Mouse (Mus musculus) liver, adult (tissue): ENCODE results near the gene Gpr150.

Source experiments
- GATA4 ChIP-seq: IDR thresholded peaks from 2 replicates; pipeline ENCODE4 v1.6.1; 2014; ENCODE audit warnings: mild to moderate bottlenecking, low read length; ENCODE audit not compliant: insufficient replicate concordance

Gpr150 gene

DNA sequence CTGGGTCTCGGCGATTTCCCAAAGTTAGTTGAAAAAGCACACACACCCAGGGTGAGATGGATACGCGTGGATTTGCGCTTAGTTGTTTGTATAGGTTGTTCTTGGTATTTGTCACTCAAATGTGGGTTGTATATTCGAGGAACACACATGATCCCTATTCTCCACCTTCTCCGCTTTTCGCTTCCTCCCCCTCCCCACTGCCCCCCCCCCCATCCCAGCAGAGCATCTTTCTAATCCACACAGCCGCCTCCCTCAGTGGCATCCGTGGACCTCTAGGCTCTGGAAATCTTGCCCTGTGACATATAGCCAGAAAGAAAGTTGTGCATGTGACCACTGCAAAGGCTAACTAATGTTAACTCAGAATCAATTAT is at the start of gene Gpr150:
TSS of gene Gpr150 (minus strand) at position 101 of the 371 bp plus-strand sequence.
- no peak for TF ChIP-seq GATA4

DNA sequence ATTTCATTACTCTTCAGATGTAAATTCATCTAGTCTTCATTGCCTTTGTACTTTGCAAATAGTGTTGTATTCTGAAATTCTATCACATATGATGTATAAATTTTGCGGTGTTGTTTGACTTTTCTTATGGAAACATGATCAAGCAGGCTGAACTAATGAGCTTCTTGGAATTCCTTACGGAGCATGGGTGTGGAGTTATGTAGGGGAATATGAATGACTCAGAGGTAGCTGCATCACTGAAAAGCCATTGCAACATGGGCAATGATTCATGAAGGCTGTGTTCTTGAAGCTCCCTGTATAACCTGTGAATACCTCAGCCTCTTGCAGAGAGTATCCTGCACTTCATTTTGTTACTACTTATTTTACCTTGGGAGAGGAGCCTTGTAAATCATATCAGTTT is 45.2 kb upstream of the Gpr150 start:
- TF ChIP-seq GATA4, result no peak

DNA sequence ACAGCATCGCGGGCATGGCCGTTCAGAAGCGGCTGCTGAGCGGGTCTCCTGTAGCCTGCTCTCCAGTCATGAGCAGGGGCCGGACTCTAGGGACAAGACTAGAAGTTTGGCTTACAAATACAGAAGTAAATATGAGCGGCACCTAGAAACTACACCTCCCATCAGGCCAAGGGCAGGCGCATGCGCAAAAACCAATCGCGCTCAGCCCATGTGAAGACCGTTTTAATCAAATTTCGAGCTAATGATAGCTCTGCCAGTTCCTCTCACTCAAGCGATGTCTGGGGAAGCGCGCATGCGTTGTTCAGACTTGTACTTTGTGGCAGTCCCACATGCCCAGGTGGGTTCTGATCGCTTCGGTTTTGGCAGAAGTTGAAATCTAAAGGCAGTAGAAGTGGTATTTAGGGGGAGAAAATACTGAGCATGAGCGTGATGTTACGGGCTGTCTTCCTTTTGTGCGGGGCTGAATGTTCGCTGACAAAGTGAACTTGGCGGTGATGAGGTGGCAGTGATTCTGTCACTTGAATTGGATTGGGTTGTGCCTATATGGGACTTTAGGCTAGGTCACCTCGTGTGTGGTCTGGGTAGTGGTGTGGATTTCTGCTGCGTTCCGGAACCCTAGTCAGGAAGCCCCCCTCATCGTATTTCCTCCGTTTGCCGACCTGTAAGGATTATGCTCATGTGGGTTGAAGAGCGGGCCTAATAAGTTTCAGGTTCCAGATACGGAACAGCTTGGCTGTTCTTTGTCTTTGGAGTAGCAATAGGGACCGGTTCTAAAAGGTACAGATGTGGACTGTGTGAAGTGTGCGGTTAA is 41.9 kb upstream of the Gpr150 start, which contains the start of the genes Arsk and Ttc37:
TSS of gene Arsk (minus strand) at position 168 of the 811 bp plus-strand sequence.
TSS of gene Ttc37 (plus strand) at position 242 of the 811 bp plus-strand sequence.
- peak; percentile 54; the same call in 1 of the 2 replicates for TF ChIP-seq GATA4

GRCm38 (mm10) chr13:76098116-76098492 is 41.3 kb upstream of the Gpr150 start:
- TF ChIP-seq GATA4, result no peak

- TF ChIP-seq GATA4, result no peak
Observed at GRCm38 (mm10) chr13:76074323-76074722, 17.5 kb upstream of the Gpr150 start.

- no peak for TF ChIP-seq GATA4
Observed at GRCm38 (mm10) chr13:76064363-76064945, 7.7 kb upstream of the Gpr150 start.

GRCm38 (mm10) chr13:76063548-76063947 is 6.8 kb upstream of the Gpr150 start:
- no peak for TF ChIP-seq GATA4

- TF ChIP-seq GATA4, result no peak
Observed at GRCm38 (mm10) chr13:76062569-76062968, 5.8 kb upstream of the Gpr150 start.

DNA sequence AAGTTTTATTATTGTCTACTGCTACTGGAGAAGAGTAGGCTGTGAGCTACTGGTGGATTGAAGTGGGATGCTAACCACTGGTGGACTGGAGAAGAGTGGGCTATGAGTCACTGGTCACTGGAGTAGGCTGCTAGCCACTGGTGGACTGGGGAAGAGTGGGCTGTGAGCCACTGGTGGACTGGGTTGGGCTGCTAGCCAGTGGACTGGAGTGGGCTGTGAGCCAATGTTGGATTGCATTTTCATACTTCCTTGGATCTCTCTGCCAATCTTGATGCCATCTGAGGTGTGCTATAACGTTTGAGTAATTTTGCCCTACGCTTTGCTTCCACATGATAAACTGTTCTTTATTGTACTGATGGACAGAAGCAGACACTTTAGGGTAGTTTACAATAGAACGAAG is 5.3 kb upstream of the Gpr150 start:
- TF ChIP-seq GATA4, result no peak

GRCm38 (mm10) chr13:76059591-76059990 is 2.8 kb upstream of the Gpr150 start:
- no peak for TF ChIP-seq GATA4

GRCm38 (mm10) chr13:76057267-76058069 is 672 bp upstream of the Gpr150 start:
- TF ChIP-seq GATA4, result no peak

DNA sequence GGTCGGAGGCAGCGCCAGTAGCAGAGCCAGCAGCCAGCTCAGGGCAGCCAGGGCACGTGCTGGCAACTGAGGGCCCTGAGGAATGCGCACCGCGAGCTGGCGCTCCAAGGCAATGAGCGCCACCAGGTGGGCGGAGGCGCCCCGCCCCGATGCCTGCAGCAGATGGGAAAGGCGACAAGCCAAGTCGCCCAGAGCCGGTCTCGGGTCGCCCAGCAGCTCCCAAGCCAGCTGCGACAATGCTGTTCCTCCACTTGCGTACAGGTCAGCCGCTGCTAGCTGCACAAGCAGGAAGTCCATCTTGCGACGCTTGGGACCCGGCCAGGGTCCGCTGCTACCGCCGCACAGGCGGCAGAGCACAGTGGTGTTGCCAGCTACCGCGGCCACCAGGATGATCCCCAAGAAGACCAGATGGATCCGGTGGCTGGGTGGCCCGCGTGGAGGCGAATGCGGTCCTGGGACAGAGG is 503 bp downstream of the Gpr150 start:
- no peak for TF ChIP-seq GATA4

GRCm38 (mm10) chr13:76055391-76056232 is 1.2 kb downstream of the Gpr150 start:
- no peak for TF ChIP-seq GATA4

GRCm38 (mm10) chr13:76044971-76045370 is 11.8 kb downstream of the Gpr150 start:
- no peak for TF ChIP-seq GATA4

- no peak for TF ChIP-seq GATA4
Observed at GRCm38 (mm10) chr13:76042455-76042854, 14.3 kb downstream of the Gpr150 start.
